8 mouse cellular contexts compared by ENCODE assay signal in the genomic region with DNA sequence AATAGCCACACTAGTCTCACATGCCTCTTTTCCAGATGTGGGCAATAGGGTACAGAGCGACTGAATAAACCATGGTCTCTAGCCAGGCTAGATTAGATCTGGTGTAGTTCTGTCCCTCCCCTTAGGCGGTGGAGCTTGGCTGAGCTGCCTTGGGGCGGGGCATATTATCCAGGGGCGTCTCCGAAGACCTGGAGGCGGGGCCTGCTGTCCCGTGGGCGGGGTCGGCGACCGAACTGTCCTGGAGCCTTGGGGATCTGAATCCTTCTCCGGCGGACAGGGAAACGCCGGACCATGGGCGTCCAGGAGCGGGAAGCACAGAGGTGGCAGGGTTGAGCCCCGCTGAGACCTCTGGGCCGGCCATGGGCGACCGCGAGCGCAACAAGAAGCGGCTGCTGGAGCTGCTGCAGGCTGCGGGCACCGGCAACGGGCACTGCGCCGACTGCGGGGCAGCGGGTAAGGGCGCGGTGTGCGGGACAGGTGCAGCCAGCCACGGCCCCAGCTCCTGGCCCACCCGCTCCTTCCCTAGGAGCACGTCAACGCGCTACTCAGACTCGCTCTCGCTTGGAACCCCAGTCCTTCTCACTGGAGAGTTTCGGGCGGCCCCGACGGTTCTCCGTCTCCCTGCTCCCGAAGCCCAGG. TPM values are rescaled to one million over a fixed set of nuclear protein-coding genes. Genes with fewer than 3 reads are reported as not detected.
A peak's percentile ranks its signal among the peaks of the same experiment; 100 is the strongest.
DNase-seq lines count a peak whose midpoint lies in the region; ATAC-seq and TF ChIP-seq lines count a peak whose summit lies in the region.

Gene Adap2 (plus strand): TSS at position 249 of the 639 bp plus-strand sequence.

- no peak for ATAC-seq in cerebellum, adult (ENCODE audit: insufficient number of reproducible peaks, low FRiP score, low TSS enrichment)
- peak; percentile 88 for ATAC-seq in heart, embryonic 11.5 days (replicated peaks; ENCODE audit: insufficient number of reproducible peaks, low FRiP score, low TSS enrichment)
- ATAC-seq in kidney, embryonic 15.5 days (replicated peaks; ENCODE audit: low FRiP score), result peak; percentile 96
- ATAC-seq in midbrain, postnatal 0 days (ENCODE audit: low FRiP score), result no peak

- no peak within 1 kb of the TSS for H3K27ac ChIP-seq in heart, embryonic 11.5 days (ENCODE audit: low read depth, low read length)
- H3K27ac ChIP-seq in kidney, embryonic 15.5 days, result no peak within 1 kb of the TSS
- no peak within 1 kb of the TSS for H3K27ac ChIP-seq in midbrain, postnatal 0 days (ENCODE audit: low read depth, low read length)

- 3% methylated on average over 47 of the region's 47 CpGs for WGBS in heart, embryonic 11.5 days (ENCODE audit: insufficient replicate concordance)
- 2% methylated on average over 42 of the region's 47 CpGs for WGBS in kidney, embryonic 15.5 days
- WGBS in midbrain, postnatal 0 days, result 2% methylated on average over 43 of the region's 47 CpGs

- H3K4me2 ChIP-seq in heart, embryonic 11.5 days, result peak within 1 kb of the TSS; percentile 81
- H3K4me2 ChIP-seq in kidney, embryonic 15.5 days, result peak within 1 kb of the TSS; percentile 84
- H3K4me2 ChIP-seq in midbrain, postnatal 0 days (ENCODE audit: low read depth, low read length, poor library complexity, severe bottlenecking), result peak within 1 kb of the TSS; percentile 73

- H3K9me3 ChIP-seq in erythroblast, embryonic 14.5 days (ENCODE audit: control insufficient read depth, low read length), result peaks cover 5% of the 10 kb centered on the region; the same call in 1 of the 2 replicates
- H3K9me3 ChIP-seq in heart, embryonic 11.5 days (replicated peaks; ENCODE audit: control insufficient read depth, low read length), result no peaks in the 10 kb centered on the region
- H3K9me3 ChIP-seq in kidney, embryonic 15.5 days (replicated peaks), result no peaks in the 10 kb centered on the region
- no peaks in the 10 kb centered on the region for H3K9me3 ChIP-seq in midbrain, postnatal 0 days (ENCODE audit: low read length)

- peak; percentile 22 for DNase-seq in cerebellum, adult 11 months
- DNase-seq in liver, result peak; percentile 93
- peak; percentile 53 for DNase-seq in midbrain, postnatal 0 days (ENCODE audit: low spot score)
- DNase-seq in spleen, postnatal 10 days (ENCODE audit: low spot score in 2 of 2), result peak; percentile 83 to 91

- peak within 1 kb of the TSS; percentile 68 for H3K4me3 ChIP-seq in erythroblast, embryonic 14.5 days (replicated peaks)
- peak within 1 kb of the TSS; percentile 57 for H3K4me3 ChIP-seq in heart, embryonic 11.5 days (ENCODE audit: low read depth, low read length)
- H3K4me3 ChIP-seq in kidney, embryonic 15.5 days (replicated peaks), result peak within 1 kb of the TSS; percentile 60
- peak within 1 kb of the TSS; percentile 46 for H3K4me3 ChIP-seq in midbrain, postnatal 0 days (ENCODE audit: low read depth, low read length)

- H3K27me3 ChIP-seq in erythroblast, embryonic 14.5 days (ENCODE audit: control insufficient read depth), result peaks cover 51% of the 10 kb centered on the region
- peaks cover 43% of the 10 kb centered on the region for H3K27me3 ChIP-seq in heart, embryonic 11.5 days (ENCODE audit: control insufficient read depth, insufficient read depth, low read length)
- H3K27me3 ChIP-seq in kidney, embryonic 15.5 days, result peaks cover 46% of the 10 kb centered on the region
- H3K27me3 ChIP-seq in midbrain, postnatal 0 days (ENCODE audit: insufficient read depth, low read length), result peaks cover 23% of the 10 kb centered on the region

- no peak for TF ChIP-seq CTCF in midbrain, postnatal 0 days (IDR thresholded peaks at IDR 0.05)

- peaks cover 16% of the 10 kb centered on the region for H3K4me1 ChIP-seq in erythroblast, embryonic 14.5 days (ENCODE audit: control insufficient read depth)
- H3K4me1 ChIP-seq in heart, embryonic 11.5 days (ENCODE audit: control insufficient read depth, insufficient read depth, low read length), result peaks cover 2% of the 10 kb centered on the region; the same call in 1 of the 2 replicates
- peaks cover 8% of the 10 kb centered on the region; the same call in 1 of the 2 replicates for H3K4me1 ChIP-seq in kidney, embryonic 15.5 days
- H3K4me1 ChIP-seq in midbrain, postnatal 0 days (ENCODE audit: insufficient read depth, low read length), result peaks cover 2% of the 10 kb centered on the region; the same call in 1 of the 2 replicates

- no peaks in the 10 kb centered on the region; the same call in 1 of the 2 replicates for H3K36me3 ChIP-seq in erythroblast, embryonic 14.5 days (ENCODE audit: control insufficient read depth)
- no peaks in the 10 kb centered on the region for H3K36me3 ChIP-seq in heart, embryonic 11.5 days (ENCODE audit: control insufficient read depth, insufficient read depth, low read length)
- no peaks in the 10 kb centered on the region for H3K36me3 ChIP-seq in kidney, embryonic 15.5 days
- H3K36me3 ChIP-seq in midbrain, postnatal 0 days (ENCODE audit: insufficient read depth, low read length), result no peaks in the 10 kb centered on the region

- H3K9ac ChIP-seq in heart, embryonic 11.5 days (ENCODE audit: low read depth, low read length), result peak within 1 kb of the TSS; percentile 36; the same call in 1 of the 2 replicates
- peak within 1 kb of the TSS; percentile 41 for H3K9ac ChIP-seq in kidney, embryonic 15.5 days
- H3K9ac ChIP-seq in midbrain, postnatal 0 days (replicated peaks; ENCODE audit: low read length, poor library complexity, severe bottlenecking), result peak within 1 kb of the TSS; percentile 55

RNA-seq across cellular contexts. Expression of gene Adap2, which starts in this region (rescaled TPM):
- polyA plus RNA-seq in erythroblast, embryonic 14.5 days (2012), result not detected in 2 replicates
- polyA plus RNA-seq in heart, embryonic 11.5 days (2014; fragmentation: Nextera tagmentation; extraction: Ambion mirVana), result 0.39 and 0.73 TPM in 2 replicates
- polyA plus RNA-seq in kidney, embryonic 15.5 days (2015; fragmentation: Nextera tagmentation; extraction: Ambion mirVana), result 2.3 and 2.7 TPM in 2 replicates
- total RNA-seq in midbrain, postnatal 0 days (2014; rRNA removed), result 5.7 and 11.2 TPM in 2 replicates
- polyA plus RNA-seq in midbrain, postnatal 0 days (2015; fragmentation: Nextera tagmentation; extraction: Ambion mirVana), result 4.0 and 4.2 TPM in 2 replicates

Comparison
In these comparisons a context has a peak if more than half of its experiments do, and no peak if none do; other contexts are left out.
1. Peak in ATAC-seq, H3K4me3 ChIP-seq, H3K9ac ChIP-seq and H3K4me2 ChIP-seq in heart, embryonic 11.5 days; RNA of the gene not detected or under 1 TPM.
2. DNase-seq: peak in every context shown above with its lines; median percentile 93 in liver; 87 in spleen, postnatal 10 days; 53 in midbrain, postnatal 0 days; 22 in cerebellum, adult 11 months.